Mouse (Mus musculus) left cerebral cortex, postnatal 4 days (tissue): ENCODE data around the gene Ankrd2. TPM values are rescaled to one million over a fixed set of nuclear protein-coding genes. Genes with fewer than 3 reads are reported as not detected.
"Not testable (repeated sequence)": the region's sequence is repeated elsewhere in the genome, so short reads cannot be mapped to it uniquely, and the experiment has no call there.

Experiments used
- DNase-seq: peaks from one replicate; pipeline ENCODE4 v3.0.0-alpha.2; 2022
- intact Hi-C: fragments of 180-260 bp; cut with DNase I; formaldehyde crosslinking; loops from one replicate; pipeline ENCODE4 v1.15.1; 2025
- total RNA-seq, 2 experiments: library from RNA; stranded (reverse); gene quantifications; 2 replicates each; pipeline ENCODE4 v1.2.3; 2021

The Ankrd2 gene
- total RNA-seq, 2 experiments from 2014 or later = not detected

DNA sequence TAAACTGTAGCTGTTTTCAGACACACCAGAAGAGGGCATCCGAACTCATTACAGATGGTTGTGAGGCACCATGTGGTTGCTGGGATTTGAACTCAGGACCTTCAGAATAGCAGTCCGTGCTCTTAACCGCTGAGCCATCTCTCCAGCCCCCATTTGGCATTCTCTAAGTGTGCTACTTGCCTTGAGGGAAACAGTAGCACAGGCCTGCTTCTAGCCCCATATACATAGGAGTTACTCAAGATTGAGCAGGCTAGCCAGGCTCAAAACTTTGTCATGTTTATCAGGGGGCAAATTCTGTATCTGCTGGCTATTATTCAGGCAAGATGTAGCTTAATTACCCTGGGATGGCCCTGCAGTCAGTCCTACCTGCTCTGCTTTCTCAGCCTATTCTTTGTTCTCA lies 15.6 kb downstream of the Ankrd2 start:
- intact Hi-C loops = no loop called here
- DNase-seq = no peak

DNA sequence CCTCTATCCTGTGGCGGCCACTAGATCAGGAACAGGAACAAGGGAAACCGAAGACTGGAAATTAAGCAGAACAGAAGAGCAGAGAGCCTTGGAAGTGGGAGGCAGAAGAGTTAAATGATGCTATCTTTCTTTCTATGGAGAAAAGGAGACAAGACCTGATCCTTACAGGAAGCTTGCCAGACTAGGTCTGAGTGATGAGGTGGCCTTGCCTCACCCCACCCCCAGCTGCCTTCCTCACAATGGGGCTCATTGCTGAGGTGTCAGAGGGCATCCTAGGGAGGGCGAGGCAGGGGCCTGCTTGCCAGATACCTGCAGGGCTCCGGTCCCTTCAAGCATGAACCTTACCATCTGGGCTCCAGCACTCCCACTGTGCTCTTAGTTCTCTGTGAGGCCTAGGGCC lies 16.1 kb downstream of the Ankrd2 start, which contains the start of gene 4933411K16Rik:
TSS of gene 4933411K16Rik (plus strand) at position 301 of the 400 bp plus-strand sequence.
- DNase-seq = no peak
- intact Hi-C loops = no loop called here

DNA sequence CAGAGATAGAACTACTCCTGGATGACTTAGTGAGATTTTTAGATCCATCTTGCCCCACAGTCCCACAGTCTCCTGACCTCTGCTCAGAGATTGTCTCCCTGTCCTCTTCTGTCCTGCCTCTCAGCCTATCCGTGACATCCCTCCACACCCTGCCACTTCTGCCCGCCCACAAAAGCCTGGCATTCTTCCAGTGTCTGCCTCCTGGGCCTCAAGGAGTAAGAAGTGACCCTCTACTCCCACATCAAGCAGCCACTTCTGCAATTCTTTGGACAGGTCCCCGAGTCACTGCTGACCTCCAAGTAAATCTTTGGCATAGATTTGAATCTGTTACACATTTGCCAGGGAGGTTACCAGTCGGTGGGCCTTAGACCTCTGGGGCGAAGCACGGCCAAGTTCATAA lies 18.5 kb downstream of the Ankrd2 start:
- intact Hi-C loops = no loop called here
- DNase-seq = no peak

DNA sequence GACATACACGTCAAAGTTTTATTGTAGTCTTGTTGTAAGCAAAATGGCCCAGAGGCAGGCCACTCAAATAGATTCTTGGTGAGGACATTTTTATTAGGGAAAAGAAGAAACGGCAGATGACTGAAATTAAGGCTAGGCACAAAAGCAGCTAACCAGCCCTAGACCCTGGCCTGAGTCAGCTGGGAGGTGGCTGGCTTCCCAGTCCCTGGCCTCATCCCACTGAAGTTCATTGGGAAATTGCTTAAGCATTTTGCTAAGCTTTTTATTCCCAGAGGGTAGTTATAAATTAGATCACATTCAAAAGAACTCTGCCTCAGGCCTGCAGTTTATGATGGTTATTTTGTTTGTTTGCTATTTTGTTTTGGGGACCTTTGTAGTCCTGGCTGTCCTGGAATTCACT lies 20.1 kb downstream of the Ankrd2 start:
- intact Hi-C loops = no loop called here
- DNase-seq = no peak

DNA sequence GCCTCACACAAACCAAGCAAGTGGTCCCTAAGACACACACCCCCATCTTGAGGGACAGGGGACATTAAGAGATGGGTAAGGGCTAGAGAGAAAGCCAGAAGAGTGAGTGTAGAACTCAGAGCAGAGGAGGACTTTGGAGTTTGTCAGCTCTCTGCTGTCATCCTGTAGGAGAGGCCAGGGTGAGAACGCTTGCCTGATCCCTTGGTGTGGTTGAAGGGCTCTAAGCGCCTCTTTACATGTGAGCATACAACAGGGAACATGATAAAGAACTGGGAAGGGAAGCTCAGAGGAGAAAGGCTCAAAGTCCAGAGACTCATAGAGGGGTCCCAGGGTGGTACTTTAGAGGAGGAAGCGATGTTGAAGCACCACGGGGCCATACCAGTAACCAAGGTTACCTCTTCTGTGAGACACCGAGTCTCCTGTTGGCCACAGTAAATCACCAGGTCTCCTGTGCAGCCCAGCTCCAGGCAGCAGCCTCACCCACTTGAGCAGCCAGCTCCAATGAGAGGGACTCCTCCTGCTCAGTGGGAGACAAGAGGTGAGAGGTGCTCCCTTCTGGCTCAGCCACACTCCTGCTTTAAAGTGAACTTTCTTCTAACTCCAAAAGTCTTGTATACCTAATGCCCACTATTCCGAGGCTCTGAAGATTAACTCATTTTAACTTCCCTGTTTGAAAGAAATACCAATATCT lies 21.1 kb downstream of the Ankrd2 start:
- no peak for DNase-seq
- intact Hi-C loops = no loop called here

DNA sequence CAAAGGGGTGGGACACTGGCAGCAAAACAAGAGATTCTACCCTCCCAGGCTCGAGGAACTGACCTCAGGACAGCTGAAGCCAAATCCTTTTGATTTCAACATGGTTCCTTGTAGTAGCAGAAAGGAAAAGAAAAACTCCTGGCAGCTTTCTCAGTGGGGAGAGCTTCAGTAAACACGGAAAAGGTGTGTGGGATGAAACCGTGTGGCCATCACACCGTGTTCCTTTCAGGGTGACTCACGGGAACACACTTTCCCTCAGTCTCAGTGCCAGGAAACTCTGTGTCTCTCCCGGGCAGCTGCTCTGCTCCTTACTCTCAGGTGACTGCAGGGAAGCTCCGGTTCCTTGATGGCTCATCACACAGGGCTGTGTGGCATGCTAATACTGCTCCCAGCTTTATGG lies 22.6 kb downstream of the Ankrd2 start:
- intact Hi-C loops = no loop called here
- no peak for DNase-seq

DNA sequence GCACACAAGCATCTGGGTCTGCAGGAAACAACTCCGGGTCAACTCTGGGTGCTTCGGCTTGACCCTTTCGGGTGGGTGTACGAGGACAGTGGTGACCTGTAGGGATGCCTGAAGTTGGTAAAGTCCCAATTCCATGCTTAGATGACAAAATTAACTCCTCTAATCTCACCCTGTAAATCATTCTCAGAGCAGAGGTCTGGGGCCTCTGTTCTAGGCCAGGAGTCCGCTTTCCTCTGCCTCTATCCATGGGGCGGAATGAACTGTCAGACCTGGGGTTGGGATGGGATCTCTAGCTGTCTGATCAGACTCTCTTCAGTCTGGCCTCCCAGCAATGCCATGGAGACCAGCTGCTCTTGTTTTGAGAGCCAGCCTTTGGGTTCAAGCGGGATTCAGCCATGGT lies 25.6 kb downstream of the Ankrd2 start:
- DNase-seq = no peak
- intact Hi-C loops = no loop called here

DNA sequence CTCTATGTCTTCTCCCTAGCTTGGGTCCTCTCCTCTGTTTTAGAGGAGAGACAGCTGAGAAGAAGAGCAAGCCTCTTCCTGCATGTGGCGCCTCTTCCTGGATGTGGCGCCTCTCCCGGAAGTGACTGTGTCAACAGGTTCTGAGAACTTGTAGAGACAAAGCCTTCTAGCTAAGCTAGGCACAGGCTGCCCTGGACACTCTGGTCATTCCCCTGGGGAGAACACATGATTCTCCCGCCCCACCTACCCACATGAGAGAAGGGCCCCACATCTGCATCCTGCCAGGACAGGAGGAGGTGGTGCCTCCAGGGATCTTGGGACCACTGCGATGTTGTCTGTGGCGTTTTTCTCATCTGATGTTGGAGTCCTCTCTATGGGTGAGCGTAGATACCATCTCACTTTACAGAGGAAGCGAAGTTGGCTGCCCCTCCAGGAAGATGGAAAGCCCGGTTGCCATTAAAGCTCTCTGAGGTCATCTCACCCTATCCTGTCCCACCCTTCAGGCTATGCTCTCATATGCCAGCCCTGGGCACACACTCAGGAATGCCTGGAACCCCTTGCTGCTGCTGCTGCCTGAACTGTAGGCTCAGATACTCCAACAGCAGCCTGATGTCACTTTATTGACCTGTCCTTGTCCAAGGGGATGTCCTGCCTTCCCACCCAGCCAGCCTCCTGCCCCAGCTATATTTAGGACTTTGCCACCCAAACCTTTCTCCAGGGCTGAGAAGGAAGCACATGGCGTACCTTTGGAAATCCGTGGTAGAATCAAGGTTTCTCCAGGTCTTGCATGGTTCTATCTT lies 32.8 kb downstream of the Ankrd2 start:
- DNase-seq = no peak
- intact Hi-C loops = no loop called here

DNA sequence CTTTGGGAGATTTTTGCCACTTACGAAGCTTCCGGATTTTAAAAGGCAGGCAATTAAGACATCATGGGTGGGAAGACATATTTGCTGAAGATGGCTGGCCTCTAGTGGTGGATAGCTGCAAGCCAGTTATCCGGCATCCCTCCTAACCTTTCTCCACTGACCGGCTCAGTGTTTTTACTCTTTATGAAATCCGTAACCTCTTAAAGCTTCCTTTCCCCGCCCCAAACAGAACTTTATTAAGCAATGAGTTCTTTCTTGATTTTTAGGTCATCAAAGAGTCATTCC lies 33.4 kb downstream of the Ankrd2 start:
- DNase-seq = peak; percentile 26
- intact Hi-C loops = no loop called here

DNA sequence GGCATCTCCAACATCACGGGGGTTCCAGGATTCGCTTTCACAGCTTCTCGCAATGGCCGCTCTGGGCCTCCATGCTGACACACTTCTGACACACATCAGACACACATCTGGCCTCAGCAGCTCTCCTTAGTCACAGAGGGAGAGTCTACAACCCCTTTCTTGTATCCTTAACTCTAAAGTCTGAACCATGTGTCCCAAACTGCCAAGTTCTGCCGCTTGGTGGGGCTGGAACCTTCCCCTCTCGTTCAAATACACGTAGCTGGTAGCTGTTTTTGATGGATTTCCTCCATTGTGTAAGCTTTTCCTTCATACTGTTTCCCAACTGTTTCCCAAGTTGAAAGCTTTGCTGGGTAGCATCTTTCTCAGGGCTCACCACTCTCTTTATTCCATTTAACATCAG lies 35.4 kb downstream of the Ankrd2 start:
- no peak for DNase-seq
- intact Hi-C loops = no loop called here

DNA sequence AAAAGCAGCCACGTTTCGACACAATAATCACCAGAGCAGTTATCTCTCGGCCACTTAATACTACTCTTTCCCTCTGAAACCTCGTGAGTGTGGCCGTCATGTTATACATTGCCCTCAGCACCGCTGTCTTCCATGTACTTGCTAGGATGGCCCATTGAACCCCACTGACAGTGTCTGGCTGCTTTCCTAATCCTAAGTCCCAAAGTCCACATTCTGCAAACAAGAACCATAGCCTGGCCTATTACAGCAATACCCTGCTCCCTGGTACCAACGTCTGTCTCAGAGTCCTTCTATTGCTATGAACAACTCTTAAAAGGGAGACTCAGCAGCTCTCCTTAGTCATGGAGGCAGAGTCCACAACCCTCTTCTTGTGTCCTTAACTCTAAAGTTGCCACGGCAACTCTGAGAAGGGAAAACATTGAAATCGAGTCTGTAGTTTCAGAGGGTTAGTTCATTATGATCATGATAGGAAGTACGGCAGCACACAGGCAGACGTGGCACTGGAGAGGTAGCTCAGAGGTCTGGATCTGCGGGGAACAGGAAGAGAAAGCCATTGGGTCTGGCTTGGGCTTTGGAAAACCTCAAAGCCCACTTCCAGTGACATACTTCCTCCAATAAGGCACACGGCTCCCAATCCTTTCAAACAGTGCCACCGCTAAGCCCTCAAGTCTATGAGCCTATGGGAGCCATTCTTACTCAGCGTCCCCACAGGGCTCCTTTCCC lies 36.2 kb downstream of the Ankrd2 start:
- intact Hi-C loops = no loop called here
- DNase-seq = no peak

DNA sequence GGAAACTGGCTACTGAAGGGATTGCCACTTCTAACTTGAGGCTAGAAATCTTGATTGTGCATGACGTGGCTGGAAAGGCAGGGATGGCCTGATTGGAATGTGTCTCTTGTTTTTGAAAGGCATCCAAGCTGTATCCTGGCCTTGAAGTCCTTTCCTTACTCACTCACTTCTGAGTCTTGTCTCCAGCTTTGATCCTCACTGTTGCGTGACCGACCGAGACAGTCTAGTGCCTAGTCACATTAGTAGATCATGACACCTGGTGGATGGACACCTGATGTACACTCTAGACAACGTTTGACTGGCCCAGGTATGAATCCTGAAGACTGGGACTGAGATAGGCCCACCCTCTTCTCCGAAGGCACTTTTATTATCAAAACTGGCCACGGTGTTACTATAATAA lies 37.0 kb downstream of the Ankrd2 start:
- intact Hi-C loops = no loop called here
- no peak for DNase-seq

DNA sequence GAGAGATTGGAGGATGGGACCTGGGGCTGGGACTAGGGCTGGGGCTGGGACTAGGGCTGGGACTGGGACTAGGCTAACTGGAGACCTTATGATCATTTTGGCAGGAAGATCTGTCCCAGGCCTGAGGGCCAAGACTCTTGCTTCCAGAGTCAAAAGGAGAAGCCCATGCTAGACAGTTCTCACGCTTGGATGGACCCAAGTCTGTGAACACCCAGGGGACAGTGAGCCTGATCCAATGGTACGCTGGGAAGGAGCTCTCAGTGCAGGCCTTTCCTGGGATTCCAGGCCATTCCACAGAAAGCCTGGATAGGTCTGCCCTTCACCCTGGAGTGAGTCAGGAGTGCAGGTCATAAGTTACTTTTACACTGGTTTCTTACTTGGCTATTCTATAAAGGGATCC lies 39.3 kb downstream of the Ankrd2 start:
- DNase-seq = no peak
- intact Hi-C loops = no loop called here

DNA sequence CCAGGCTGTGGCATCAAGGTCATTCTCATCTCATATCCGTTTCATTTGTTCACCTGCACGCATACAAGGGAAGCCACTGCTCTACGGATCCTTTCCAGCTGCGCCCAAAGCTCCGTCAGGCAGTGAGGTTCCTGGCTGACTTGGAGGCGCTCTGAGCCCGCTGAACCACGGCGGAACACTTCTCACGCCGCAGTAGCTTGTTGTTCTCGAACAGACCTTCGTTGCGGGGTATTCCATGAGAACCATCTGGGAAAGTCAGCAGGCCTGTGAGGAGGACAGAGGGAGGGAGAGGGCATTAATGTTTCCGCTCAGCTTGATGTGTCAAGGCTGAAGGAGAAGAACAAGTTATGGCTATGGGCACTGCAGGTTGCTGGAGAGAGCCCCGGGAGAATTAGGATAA lies 40.2 kb downstream of the Ankrd2 start:
- intact Hi-C loops = no loop called here

DNA sequence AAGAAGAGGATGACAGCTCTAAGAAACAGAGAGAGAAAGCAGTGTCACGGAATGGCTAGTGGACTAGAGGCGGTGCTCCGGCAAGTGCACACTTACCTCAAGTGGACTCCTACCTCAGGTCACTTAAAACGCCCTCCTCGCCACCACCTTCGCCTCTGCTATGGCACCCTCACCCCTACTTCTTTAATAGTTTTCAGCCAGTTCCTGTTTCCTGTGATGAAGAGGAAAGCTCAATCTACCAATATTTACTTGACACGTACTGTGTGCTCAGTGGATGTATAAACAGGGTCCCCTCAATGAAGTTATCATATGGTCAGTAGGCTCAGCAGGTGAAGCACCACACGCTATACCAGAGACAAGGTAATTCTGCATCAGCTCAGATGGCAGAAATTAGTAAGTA lies 42.8 kb downstream of the Ankrd2 start:
- intact Hi-C loops = no loop called here
- DNase-seq = no peak

More for the DNA sequence above, 40.2 kb downstream of the Ankrd2 start:
- no peak for DNase-seq

DNA sequence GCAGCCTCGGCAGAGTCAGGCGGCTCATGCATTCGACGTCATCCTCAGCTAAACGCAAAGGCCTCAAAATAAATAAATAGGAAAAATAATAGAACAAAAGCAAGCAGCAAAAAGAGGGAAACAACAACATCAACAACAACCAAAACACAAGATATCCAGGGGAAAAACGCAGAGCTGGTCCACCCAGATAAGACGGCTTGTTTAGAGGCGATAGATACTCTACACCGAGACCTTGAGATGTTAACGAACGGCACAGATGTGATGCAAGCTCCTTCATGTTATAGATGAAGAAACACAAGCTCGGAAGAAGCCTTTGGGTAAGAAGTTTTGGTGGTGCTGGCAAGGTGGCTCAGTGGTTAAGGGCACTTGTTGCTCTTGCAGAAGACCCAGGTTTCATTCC lies 43.2 kb downstream of the Ankrd2 start:
- intact Hi-C loops = no loop called here
- no peak for DNase-seq

DNA sequence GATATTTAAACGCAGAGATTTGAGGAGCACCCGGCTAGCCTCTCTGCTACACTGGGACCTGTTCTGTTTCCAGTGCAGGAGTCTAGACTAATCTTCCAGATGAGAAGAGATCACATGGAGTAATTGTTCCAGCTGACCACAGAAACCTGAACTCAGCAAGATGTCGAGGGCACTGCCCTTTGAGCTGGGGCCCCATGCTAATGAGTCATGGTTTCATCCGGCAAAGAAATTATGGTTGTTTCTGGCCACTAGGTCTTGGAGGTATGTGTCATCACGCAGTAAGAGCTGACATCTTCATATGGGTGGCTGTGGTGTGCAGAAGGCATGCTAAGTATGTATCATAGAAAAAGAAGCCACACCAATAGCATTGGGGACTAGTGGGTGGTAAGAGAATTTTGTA lies 44.1 kb downstream of the Ankrd2 start:
- intact Hi-C loops = no loop called here

DNA sequence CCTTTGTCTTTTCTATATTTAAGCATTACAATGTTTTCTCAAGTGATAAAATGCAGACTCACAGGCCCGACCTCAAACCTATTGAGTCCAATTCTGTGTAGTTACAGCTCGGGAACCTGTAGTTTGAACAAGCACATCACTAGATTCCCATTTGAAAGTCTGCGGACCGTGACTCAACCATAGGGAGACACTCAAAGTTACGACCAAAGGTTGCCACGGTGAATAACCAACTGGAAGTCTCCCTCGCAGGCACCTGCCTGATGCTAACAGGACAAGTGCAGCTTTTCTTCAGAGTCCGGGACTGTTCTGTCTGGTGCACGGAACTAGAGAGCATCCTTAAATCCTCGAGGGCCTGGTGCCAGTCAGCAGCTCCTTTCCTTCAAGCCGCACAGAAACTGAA lies 44.7 kb downstream of the Ankrd2 start:
- intact Hi-C loops = no loop called here
- DNase-seq = no peak

More for the DNA sequence above, 44.1 kb downstream of the Ankrd2 start:
- DNase-seq = no peak

DNA sequence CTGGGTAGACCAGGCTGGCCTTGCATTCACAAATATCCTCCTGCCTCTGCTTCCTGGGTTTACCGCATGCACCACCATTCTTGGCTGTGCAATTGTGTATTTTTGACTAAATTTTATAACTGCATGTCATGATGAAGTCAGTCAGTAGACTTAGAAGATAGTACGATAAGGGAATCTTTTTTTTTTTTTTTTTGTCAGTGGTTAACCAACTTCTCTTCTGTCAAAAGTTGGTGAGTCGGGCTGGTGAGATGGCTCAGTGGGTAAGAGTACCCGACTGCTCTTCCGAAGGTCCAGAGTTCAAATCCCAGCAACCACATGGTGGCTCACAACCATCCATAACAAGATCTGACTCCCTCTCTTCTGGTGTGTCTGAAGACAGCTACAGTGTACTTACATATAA lies 45.8 kb downstream of the Ankrd2 start:
- DNase-seq, intact Hi-C loops: not testable (repeated sequence)

DNA sequence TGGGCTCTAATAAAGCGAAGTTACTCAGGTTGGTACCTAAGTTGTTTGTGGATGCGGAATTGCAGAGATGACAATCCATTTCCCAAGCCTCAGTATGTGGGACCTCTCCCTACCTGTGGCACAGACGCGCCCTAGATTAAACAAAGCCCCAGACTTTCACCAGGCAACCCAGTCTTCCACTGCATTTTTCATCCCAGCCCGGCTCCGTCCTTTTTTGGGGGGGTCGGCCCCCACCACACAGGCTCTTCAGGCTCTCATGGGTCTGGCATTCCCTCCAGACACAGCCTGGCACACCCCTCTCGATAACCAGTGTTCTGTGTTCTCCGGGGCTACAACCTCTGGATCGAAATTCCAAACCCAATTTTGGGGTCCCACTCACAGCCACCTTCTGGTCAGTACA lies 49.9 kb downstream of the Ankrd2 start:
- intact Hi-C loops = no loop called here
- DNase-seq = no peak

DNA sequence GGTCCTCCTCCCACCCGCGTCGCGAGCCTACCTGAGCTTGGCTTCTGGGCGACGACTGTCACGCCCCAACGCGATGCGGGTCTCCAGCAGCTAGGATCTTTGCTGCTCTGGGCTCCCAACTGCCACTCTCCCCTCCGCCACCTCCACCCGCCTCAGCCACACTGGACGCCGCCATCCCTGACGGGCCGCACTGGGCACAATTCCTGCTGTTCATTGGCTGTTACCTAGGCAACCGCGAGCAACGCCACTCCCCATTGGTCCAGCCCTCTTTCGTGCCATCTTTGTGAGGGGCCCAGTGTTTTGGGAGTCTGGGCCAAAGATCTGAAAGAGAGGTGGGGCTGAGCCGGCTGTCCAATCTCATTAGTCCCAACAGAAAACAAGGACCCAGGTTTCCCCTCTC lies 50.4 kb downstream of the Ankrd2 start, which contains the start of gene Morn4:
TSS of gene Morn4 (minus strand) at position 192 of the 400 bp plus-strand sequence.
- intact Hi-C loops = no loop called here
- DNase-seq = peak; percentile 96
